Mouse (Mus musculus): ENCODE measurements around the gene Phka1. TPM values are rescaled to one million over a fixed set of nuclear protein-coding genes. Genes with fewer than 3 reads are reported as not detected.

Phka1 gene
- polyA plus RNA-seq, 1 experiment from 2014 or later = 10.4 TPM

Other genes with a start within 250 kb of the Phka1 start
- 7.8 and 11.5 TPM in 2 replicates for gene Hdac8, start 138.9 kb downstream of the Phka1 start, polyA plus RNA-seq (2016; fragmentation: Nextera tagmentation; extraction: Ambion mirVana)
- not detected in 2 replicates for gene Gm3880, start 42.7 kb upstream of the Phka1 start, polyA plus RNA-seq (2016; fragmentation: Nextera tagmentation; extraction: Ambion mirVana)
- gene Gm9112, start 63.4 kb upstream of the Phka1 start, polyA plus RNA-seq (2016; fragmentation: Nextera tagmentation; extraction: Ambion mirVana) = not detected in 2 replicates
- gene Dmrtc1b, start 63.6 kb upstream of the Phka1 start, polyA plus RNA-seq (2016; fragmentation: Nextera tagmentation; extraction: Ambion mirVana) = not detected in 2 replicates
- gene Dmrtc1c1, start 158.7 kb upstream of the Phka1 start, polyA plus RNA-seq (2016; fragmentation: Nextera tagmentation; extraction: Ambion mirVana) = not detected in 2 replicates
- not detected in 2 replicates for gene Dmrtc1c2, start 210.4 kb upstream of the Phka1 start, polyA plus RNA-seq (2016; fragmentation: Nextera tagmentation; extraction: Ambion mirVana)
- gene 1700031F05Rik, start 223.7 kb upstream of the Phka1 start, polyA plus RNA-seq (2016; fragmentation: Nextera tagmentation; extraction: Ambion mirVana) = not detected in 2 replicates

Measured in embryonic facial prominence, embryonic 10.5 days (tissue).